Mouse (Mus musculus) bone marrow macrophage, adult 2 months (primary cell): Measurements from ENCODE around the gene Ipcef1. TPM values are rescaled to one million over a fixed set of nuclear protein-coding genes. Genes with fewer than 3 reads are reported as not detected.

Experiments used
- H3K27ac ChIP-seq: 2 replicates; pipeline ENCODE4 v1.5.1; 2012; ENCODE audit warnings: low read depth, low read length; ENCODE audit not compliant: insufficient read depth
- H3K4me1 ChIP-seq: 2 replicates; pipeline ENCODE4 v1.6.1; 2012; ENCODE audit warnings: low read length; ENCODE audit not compliant: control insufficient read depth, insufficient read depth
- H3K4me3 ChIP-seq: 2 replicates; pipeline ENCODE4 v1.5.1; 2012; ENCODE audit warnings: mild to moderate bottlenecking, low read length, moderate library complexity; ENCODE audit not compliant: insufficient read depth
- CTCF ChIP-seq: IDR thresholded peaks from 2 replicates; pipeline ENCODE4 v1.5.1; 2012; ENCODE audit warnings: low read depth, mild to moderate bottlenecking, low read length, moderate library complexity
- POLR2A ChIP-seq: IDR thresholded peaks from 2 replicates; pipeline ENCODE4 v1.6.1; 2012; ENCODE audit warnings: mild to moderate bottlenecking, low read depth, low read length, borderline replicate concordance
- polyA plus RNA-seq: library from polyadenylated mRNA; stranded (reverse); fragments of >200 nt; gene quantifications from 2 replicates; pipeline ENCODE4 v1.2.4, GENCODE M21; 2012; ENCODE audit not compliant: missing spikeins, insufficient read depth, insufficient read length

Ipcef1 gene
- polyA plus RNA-seq, 1 experiment = 0.36 TPM

DNA sequence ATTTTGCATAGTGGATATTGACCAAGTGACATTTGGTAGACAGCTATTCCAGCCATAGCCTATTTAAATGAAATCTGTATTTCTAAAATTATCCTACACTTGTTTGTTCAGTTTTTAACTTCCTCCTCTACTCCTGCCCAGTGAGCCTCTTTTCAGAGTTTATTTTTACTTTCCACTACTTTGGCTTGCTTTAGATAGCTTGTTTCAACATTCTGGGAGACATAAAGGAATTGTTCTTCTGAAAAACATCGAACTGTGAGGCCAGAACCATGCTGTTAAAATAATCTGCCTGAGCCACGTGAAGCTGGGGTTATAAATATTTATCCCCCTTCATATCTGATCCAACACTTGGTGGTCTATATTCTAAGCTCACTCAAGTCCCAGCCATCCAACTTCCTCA, 121.4 kb downstream of the Ipcef1 start:
- Histone ChIP-seq H3K27ac (no peak overlapping the region), H3K4me1 (no peaks in the 10 kb centered on the region), H3K4me3 (no peak overlapping the region)
- TF ChIP-seq CTCF (no peak), POLR2A (no peak)

DNA sequence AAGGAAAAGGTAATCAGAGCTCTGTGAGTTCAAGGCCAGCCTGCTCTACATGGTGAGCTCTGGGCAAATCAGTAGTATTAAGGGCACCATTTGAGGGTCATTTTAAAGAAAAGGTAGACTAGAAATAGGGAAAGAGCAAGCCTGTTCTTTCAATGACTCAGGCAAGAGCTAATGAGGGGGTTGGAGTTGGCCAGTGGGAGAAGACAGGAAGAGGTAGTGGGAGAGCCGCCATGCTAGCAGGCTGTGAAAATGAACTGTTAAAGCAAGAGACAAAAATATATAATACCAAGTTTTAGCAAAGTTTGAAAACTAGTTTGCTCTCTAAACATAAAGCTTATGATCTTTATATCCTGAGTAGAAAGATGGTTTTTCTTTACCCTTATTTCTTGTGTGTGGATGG, 121.9 kb downstream of the Ipcef1 start:
- TF ChIP-seq CTCF = no peak
- no peak for TF ChIP-seq POLR2A
- H3K4me3 ChIP-seq = no peak overlapping the region

DNA sequence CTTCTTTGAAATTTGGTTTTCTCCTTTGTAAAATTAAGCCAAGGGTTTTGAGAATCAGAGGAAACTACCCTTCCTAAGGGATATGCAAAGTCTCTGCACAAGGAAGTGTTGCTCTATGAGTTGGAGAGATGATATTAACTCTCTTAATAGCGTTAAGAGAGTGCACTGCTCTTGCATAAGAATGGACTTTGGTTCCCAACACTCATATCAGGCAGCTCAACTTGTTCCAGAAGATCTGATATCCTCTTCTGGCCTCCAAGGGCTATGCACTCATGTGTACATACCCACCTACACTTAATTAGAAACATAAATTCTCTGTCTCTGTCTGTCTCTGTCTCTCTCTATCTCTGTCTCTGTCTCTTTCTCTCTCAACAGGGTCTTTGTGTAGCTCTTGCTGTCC, 123.4 kb downstream of the Ipcef1 start:
- Histone ChIP-seq H3K4me3 (no peak overlapping the region), H3K27ac (no peak overlapping the region), H3K4me1 (no peaks in the 10 kb centered on the region)
- TF ChIP-seq POLR2A (no peak), CTCF (no peak)

More for the DNA sequence above, 121.9 kb downstream of the Ipcef1 start:
- Histone ChIP-seq H3K27ac (no peak overlapping the region), H3K4me1 (no peaks in the 10 kb centered on the region)

DNA sequence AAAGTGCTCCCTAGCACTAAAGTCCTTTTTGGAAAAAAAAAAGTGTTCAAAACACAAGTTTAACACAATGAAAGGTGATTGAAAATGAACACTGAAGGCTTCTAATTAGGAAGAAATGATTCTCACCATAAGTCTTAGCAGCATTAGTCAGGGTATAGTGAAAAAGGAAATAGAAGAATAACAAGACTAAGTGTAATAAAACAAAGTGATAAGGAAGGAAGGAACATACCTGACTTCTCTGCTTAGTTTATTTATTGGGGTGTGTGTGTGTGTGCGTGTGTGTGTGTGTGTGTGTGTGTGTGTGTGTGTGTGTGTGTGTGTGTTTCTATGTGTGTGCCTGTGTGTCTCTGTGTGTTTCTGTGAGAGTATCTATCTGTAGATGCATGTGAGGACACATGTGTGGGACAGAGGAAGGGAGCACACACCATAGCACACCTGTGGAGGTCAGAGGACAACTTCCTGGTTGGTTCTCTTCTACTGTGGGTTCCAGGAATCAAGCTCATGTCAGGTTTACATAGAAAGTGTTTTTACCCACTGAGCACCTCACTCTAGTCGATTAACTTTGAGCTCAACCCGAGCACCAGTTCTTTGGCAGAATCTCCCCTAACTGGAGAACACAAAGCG, 124.6 kb downstream of the Ipcef1 start:
- TF ChIP-seq POLR2A (no peak), CTCF (no peak)
- Histone ChIP-seq H3K27ac (no peak overlapping the region), H3K4me3 (no peak overlapping the region), H3K4me1 (no peaks in the 10 kb centered on the region)

DNA sequence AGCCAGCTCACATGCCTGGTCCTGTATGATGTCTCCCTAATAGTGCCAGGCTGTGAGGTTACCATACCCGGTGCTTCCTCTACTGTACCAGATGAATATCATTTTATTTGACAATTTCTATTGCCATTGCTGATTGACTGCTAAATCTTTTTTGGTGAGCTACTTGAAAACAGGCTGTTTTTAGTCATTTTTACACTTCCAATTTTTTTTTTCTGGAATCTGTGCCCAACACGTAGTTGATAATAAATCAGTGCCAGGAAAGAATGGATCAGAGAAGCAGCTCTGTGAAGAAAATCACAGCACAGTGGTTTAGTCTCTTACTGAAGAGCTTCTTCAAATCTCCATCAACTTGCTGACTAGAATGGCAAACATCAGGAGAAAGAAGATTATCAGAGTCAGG, 125.6 kb downstream of the Ipcef1 start:
- Histone ChIP-seq H3K27ac (no peak overlapping the region), H3K4me3 (no peak overlapping the region), H3K4me1 (no peaks in the 10 kb centered on the region)
- TF ChIP-seq CTCF = no peak
- no peak for TF ChIP-seq POLR2A

DNA sequence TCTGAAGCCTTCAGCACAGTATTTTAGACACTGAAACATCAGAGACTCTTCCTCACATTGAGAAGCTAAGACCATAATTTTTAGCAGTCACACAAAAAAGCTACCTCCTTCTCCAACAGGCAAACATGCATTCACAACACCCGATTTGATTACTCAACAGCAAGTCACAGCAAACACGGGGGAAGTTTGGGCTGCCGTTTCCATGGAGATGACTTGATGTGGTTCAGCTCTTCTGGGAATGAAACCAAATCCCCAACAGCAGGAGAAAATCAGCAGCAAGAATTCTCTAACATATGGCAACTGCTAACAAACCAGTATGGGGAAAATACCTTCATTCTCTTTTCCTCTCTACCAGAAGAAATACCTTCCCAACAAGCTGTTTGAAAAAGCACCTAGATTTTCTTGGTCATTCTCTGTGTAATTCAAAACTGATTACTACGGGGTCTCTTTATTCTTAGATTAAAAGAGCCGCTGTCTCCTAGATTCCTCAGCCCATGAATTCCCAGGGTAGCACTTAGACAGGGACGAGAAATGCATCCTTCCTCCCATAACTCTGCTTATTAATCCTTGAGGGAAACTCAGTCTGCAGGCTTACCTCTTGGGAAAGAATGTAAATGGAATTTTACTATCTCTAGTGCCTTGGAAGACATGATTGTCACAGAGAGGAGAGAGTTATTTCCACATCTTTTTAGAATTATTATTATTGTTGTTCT, 135.6 kb downstream of the Ipcef1 start:
- Histone ChIP-seq H3K27ac (no peak overlapping the region), H3K4me3 (no peak overlapping the region), H3K4me1 (no peaks in the 10 kb centered on the region)
- TF ChIP-seq POLR2A (no peak), CTCF (no peak)

DNA sequence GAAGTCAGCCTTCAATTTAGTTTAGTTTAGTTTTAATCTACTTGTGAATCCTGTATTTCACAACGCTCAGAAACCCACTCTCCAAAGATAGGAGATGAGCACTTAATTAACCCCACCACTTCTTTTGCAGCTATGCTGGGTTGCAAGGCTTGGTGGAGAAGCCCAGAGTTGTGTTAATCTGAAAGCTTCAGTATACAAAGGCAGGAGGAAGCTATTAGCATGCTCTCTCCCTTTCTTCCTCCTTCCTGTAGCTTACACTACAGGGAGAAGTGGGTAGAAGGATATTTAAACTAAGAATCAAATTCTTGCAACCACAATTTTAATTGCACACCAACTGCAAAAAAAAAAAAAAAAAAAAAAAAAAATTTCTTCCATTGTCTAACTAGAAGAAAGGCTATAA, 136.3 kb downstream of the Ipcef1 start:
- no peak overlapping the region for H3K4me3 ChIP-seq
- no peak overlapping the region for H3K27ac ChIP-seq
- no peak for TF ChIP-seq POLR2A
- no peak for TF ChIP-seq CTCF
- H3K4me1 ChIP-seq = no peaks in the 10 kb centered on the region

DNA sequence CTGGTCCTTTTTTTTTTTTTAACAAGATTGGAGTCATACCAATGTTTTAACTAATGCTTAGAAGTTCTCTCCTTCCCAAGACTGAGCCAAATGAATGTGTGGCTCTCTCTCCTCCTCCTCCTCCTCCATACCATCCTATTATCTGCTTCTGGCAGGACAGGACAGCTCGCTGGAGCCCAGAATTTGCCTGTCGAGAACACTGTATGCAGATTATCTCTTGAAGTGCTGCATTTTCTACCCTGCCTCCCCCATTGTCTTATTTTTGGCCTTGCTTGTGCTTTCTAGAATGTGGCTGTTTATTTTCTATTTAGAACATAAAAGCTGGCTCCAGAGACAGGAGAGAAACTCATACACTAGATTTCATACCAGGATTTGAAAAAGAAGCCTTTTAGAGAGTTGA, 142.5 kb downstream of the Ipcef1 start:
- Histone ChIP-seq H3K27ac (no peak overlapping the region), H3K4me3 (no peak overlapping the region), H3K4me1 (no peaks in the 10 kb centered on the region)
- TF ChIP-seq CTCF (no peak), POLR2A (no peak)

DNA sequence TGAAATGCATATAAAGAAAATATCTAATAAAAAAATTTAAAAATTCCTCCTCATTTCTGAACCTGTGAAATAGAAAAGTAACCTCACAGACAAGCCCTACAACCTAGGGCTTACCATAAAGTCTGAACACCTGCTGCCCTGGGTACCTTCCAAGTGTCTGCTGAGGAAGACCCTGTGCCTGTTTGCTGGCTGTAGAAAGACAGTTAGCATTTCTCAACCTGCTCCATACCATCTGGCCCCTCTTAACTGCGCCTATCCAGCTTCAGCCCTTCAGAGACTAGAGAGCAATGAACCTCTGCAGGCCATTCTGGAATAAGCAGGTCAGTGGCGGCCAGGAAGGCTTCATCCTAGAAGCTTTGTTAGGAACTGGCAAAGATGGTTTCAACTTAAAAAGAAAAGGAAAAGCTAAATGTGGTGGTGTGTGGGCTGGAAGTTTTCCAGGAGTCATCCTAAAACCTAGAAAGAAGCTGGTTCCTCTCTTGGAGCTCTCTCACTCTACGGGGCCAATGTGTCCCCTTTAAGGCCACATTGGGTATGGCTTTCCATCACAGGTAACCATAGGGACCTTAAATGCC, 150.4 kb downstream of the Ipcef1 start:
- Histone ChIP-seq H3K4me1 (no peaks in the 10 kb centered on the region), H3K4me3 (no peak overlapping the region), H3K27ac (no peak overlapping the region)
- TF ChIP-seq CTCF = no peak
- TF ChIP-seq POLR2A = no peak

DNA sequence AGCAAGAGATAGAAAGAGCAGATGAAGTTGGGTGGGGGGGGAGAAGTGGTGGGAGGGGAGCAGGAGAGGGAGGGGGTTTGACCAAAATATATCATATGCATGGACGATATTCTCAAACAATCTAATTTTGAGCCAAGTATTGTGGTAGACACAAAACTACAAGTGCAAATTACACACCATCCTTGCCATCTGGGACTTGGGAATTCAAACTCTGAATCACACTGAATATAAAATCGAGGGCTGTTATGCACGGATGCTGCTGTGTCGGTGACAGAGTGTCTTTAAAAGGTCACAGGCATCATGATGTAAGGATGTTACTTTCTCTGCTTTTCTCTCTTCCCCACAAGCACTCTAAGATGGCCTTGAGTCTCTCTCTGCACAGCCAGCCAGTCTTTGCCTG, 152.2 kb downstream of the Ipcef1 start:
- Histone ChIP-seq H3K4me3 (no peak overlapping the region), H3K4me1 (no peaks in the 10 kb centered on the region), H3K27ac (no peak overlapping the region)
- TF ChIP-seq CTCF = no peak
- no peak for TF ChIP-seq POLR2A
